Mouse (Mus musculus) embryonic fibroblast, embryonic 13.5 days (primary cell): ENCODE data around the gene Mylk.

ENCODE experiments used
- CTCF ChIP-seq: IDR thresholded peaks from 2 replicates; pipeline ENCODE4 v1.5.1; 2011; ENCODE audit warnings: mild to moderate bottlenecking, control low read depth, low read length, moderate library complexity, borderline replicate concordance; ENCODE audit not compliant: insufficient read depth
- POLR2A ChIP-seq: IDR thresholded peaks from 2 replicates; pipeline ENCODE4 v1.6.1; 2011; ENCODE audit warnings: low read depth, mild to moderate bottlenecking, control low read depth, low read length, moderate library complexity

- TF ChIP-seq POLR2A (no peak), CTCF (peak; percentile 45)
These were observed 175.2 kb downstream of the Mylk start for GRCm38 (mm10) chr16:34920182-34920581.
